ENCODE assay signal across 26 mouse cellular contexts in genomic region chr2:173156923-173157322, GRCm38 (mm10). TPM values are rescaled to one million over a fixed set of nuclear protein-coding genes. Genes with fewer than 3 reads are reported as not detected.
"Had no signal": no experiment of that assay in that cellular context is flagged by ENCODE, and none has a peak within 500 bp of the region (broad histone marks: within the 10 kb centered on the region; RNA-seq: fewer than 3 reads in every experiment).

No protein-coding gene starts in this region.

- ATAC-seq: midbrain, embryonic 13.5 days; midbrain, embryonic 16.5 days had no signal

- DNase-seq: kidney, adult 11 months; left cerebral cortex, postnatal 4 days; lung, adult 18-20 months; lung, postnatal 10 days; lung, postnatal 36 days; retina, postnatal 1 day; right cerebral cortex, postnatal 25 days; thymus, adult 18-20 months; thymus, postnatal 36 days had no signal

- H3K9ac ChIP-seq: limb, embryonic 12.5 days; limb, embryonic 15.5 days; liver, embryonic 14.5 days; lung, embryonic 15.5 days; midbrain, embryonic 13.5 days; neural tube, embryonic 13.5 days had no signal

- H3K27ac ChIP-seq: limb, embryonic 12.5 days; limb, embryonic 15.5 days; liver, embryonic 14.5 days; lung, embryonic 15.5 days; midbrain, embryonic 10.5 days; midbrain, embryonic 13.5 days; neural tube, embryonic 13.5 days had no signal

- H3K36me3 ChIP-seq: limb, embryonic 12.5 days; limb, embryonic 15.5 days; lung, embryonic 15.5 days; midbrain, embryonic 10.5 days; midbrain, embryonic 13.5 days; neural tube, embryonic 13.5 days had no signal

- H3K4me2 ChIP-seq: limb, embryonic 12.5 days; limb, embryonic 15.5 days; lung, embryonic 15.5 days; midbrain, embryonic 13.5 days; neural tube, embryonic 13.5 days had no signal

- H3K27me3 ChIP-seq: limb, embryonic 15.5 days; lung, embryonic 15.5 days; midbrain, embryonic 13.5 days had no signal

- H3K4me1 ChIP-seq: megakaryocyte, embryonic 14.5 days had no signal

- H3K4me3 ChIP-seq: limb, embryonic 12.5 days; limb, embryonic 15.5 days; lung, embryonic 15.5 days; megakaryocyte, embryonic 14.5 days; midbrain, embryonic 10.5 days; midbrain, embryonic 13.5 days; myocyte; neural tube, embryonic 13.5 days had no signal

- H3K9me3 ChIP-seq: limb, embryonic 12.5 days; limb, embryonic 15.5 days; lung, embryonic 15.5 days; midbrain, embryonic 10.5 days; midbrain, embryonic 13.5 days; neural tube, embryonic 13.5 days had no signal

RNA-seq across cellular contexts. Expression of gene Pck1, which starts 4.1 kb away (rescaled TPM):
- total RNA-seq: layer of hippocampus, adult 18-20 months; layer of hippocampus, postnatal 14 days; left cerebral cortex, postnatal 14 days; left cerebral cortex, postnatal 4 days; monocyte, adult 5-6 weeks; neutrophil, adult 5-6 weeks had no signal
- polyA plus RNA-seq: midbrain, embryonic 10.5 days; midbrain, embryonic 13.5 days; midbrain, embryonic 16.5 days; myocyte; neural tube, embryonic 13.5 days had no signal

RNA-seq across cellular contexts. Expression of gene Ctcfl, which starts 37.6 kb away (rescaled TPM):
- total RNA-seq: layer of hippocampus, adult 18-20 months; layer of hippocampus, postnatal 14 days; left cerebral cortex, postnatal 14 days; left cerebral cortex, postnatal 4 days; monocyte, adult 5-6 weeks; neutrophil, adult 5-6 weeks had no signal
- polyA plus RNA-seq: myocyte; spleen, adult 2 months; urinary bladder, adult 2 months had no signal
